Mouse (Mus musculus) midbrain, postnatal 0 days (tissue): ENCODE results near the gene Sarnp. TPM values are rescaled to one million over a fixed set of nuclear protein-coding genes. Genes with fewer than 3 reads are reported as not detected.

ENCODE experiments used
- ATAC-seq: fragments of 200-750 bp; cut with Nextera tagmentation; 2 replicates; pipeline ENCODE4 v1.8.0; 2017; ENCODE audit warnings: moderate number of reproducible peaks, mild to moderate bottlenecking, moderate TSS enrichment, moderate library complexity; ENCODE audit not compliant: low FRiP score
- DNase-seq: peaks from one replicate; pipeline ENCODE4 v3.0.0-alpha.2; 2015; ENCODE audit warnings: low spot score
- H3K27ac ChIP-seq: fragments of 300-500 bp; sonication (generic); 2 replicates; pipeline ENCODE4 v1.5.1; 2014; ENCODE audit warnings: low read depth, mild to moderate bottlenecking, low read length, mixed read lengths
- H3K27me3 ChIP-seq: fragments of 300-500 bp; sonication (generic); 2 replicates; pipeline ENCODE4 v1.6.1; 2014; ENCODE audit warnings: low read length, control low read depth, mixed read lengths; ENCODE audit not compliant: insufficient read depth
- H3K36me3 ChIP-seq: fragments of 300-500 bp; sonication (generic); 2 replicates; pipeline ENCODE4 v1.6.1; 2014; ENCODE audit warnings: low read length, control low read depth, mixed read lengths; ENCODE audit not compliant: insufficient read depth
- H3K4me1 ChIP-seq: fragments of 300-500 bp; sonication (generic); 2 replicates; pipeline ENCODE4 v1.6.1; 2014; ENCODE audit warnings: mild to moderate bottlenecking, control low read depth, antibody characterized with exemption, low read length, mixed read lengths; ENCODE audit not compliant: insufficient read depth
- H3K4me2 ChIP-seq: fragments of 300-500 bp; sonication (generic); 2 replicates; pipeline ENCODE4 v1.6.1; 2014; ENCODE audit warnings: low read depth, mild to moderate bottlenecking, low read length, mixed read lengths; ENCODE audit not compliant: poor library complexity, severe bottlenecking
- H3K4me3 ChIP-seq: fragments of 300-500 bp; sonication (generic); 2 replicates; pipeline ENCODE4 v1.5.1; 2014; ENCODE audit warnings: low read depth, mild to moderate bottlenecking, low read length, moderate library complexity
- H3K9ac ChIP-seq: fragments of 300-500 bp; sonication (generic); replicated peaks from 2 replicates; pipeline ENCODE4 v1.6.1; 2014; ENCODE audit warnings: mild to moderate bottlenecking, low read length, moderate library complexity, mixed read lengths; ENCODE audit not compliant: poor library complexity, severe bottlenecking
- H3K9me3 ChIP-seq: fragments of 300-500 bp; sonication (generic); 2 replicates; pipeline ENCODE4 v1.6.1; 2016; ENCODE audit warnings: low read length, control low read depth
- CTCF ChIP-seq: IDR thresholded peaks from 2 replicates; pipeline ENCODE4 v1.5.1; 2016; ENCODE audit warnings: antibody characterized with exemption, mild to moderate bottlenecking
- WGBS: fragments of 180-500 bp; shearing (Covaris S2); extraction: QIAGEN DNeasy Blood & Tissue Kit; methylation state at CpG from one replicate; pipeline ENCODE4 v1.1.7; 2014; 5-methylcytosine and 5-hydroxymethylcytosine counted together
- polyA plus RNA-seq: library from polyadenylated mRNA; unstranded; fragments of >200 nt; fragmentation: Nextera tagmentation; extraction: Ambion mirVana; gene quantifications from 2 replicates; pipeline ENCODE4 v1.2.1, GENCODE M21; 2015
- total RNA-seq: library from RNA; depleted of rRNA; stranded (reverse); fragments of >200 nt; gene quantifications from 2 replicates; pipeline ENCODE4 v1.2.3, GENCODE M21; 2014

Gene Sarnp
- total and polyA plus RNA-seq, 2 experiments from 2014 or later, result 36.8 to 120 TPM

DNA sequence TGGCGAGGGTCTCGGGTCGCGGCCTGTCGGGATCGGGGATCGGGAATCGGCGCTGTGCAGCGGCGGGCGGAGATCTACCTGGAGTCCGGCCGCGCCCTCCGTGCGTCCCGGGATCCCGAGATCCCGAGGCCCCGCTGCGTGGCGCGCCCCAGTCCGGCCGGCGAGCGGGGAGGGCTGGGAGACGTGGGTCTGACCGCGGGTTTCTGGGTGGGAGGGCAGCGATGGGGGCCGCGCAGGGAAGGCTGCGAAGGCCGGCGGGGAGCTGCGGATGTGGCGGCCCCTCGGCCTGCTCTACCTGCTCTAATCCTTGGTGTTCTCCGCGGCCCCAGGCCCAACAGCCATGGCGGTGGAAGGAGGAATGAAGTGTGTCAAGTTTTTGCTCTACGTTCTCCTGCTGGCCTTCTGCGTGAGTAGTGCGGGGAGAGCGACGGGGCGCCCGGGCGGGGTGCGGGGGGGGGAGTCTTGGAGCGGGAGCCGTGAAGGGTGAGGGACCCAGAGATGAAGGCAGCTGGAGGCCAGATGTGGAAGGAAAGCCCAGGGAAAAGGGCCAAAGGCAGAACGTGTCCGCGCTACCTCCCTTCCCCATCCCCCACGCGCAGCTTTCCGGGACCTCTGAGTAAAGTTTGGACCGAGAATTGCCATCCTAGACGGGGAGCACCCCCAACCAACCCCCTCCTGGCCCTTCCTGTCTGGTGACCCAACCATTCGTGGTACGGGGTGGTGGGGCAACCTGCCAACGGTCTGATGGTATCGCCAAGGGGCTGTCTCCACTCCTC, 93.1 kb downstream of the Sarnp start:
- H3K27me3 ChIP-seq, result no peaks in the 10 kb centered on the region
- WGBS, result 2% methylated on average over 49 of the region's 66 CpGs
- peak overlapping the region; percentile 83 for H3K4me3 ChIP-seq
- peak overlapping the region; percentile 77 for H3K9ac ChIP-seq
- no peaks in the 10 kb centered on the region for H3K9me3 ChIP-seq
- no peak for TF ChIP-seq CTCF
- DNase-seq (peak; percentile 76), ATAC-seq (peak; percentile 52)
- peaks cover 5% of the 10 kb centered on the region; the same call in 1 of the 2 replicates for H3K4me1 ChIP-seq
- H3K27ac ChIP-seq, result peak overlapping the region; percentile 68
- peak overlapping the region; percentile 73 for H3K4me2 ChIP-seq
- no peaks in the 10 kb centered on the region for H3K36me3 ChIP-seq

DNA sequence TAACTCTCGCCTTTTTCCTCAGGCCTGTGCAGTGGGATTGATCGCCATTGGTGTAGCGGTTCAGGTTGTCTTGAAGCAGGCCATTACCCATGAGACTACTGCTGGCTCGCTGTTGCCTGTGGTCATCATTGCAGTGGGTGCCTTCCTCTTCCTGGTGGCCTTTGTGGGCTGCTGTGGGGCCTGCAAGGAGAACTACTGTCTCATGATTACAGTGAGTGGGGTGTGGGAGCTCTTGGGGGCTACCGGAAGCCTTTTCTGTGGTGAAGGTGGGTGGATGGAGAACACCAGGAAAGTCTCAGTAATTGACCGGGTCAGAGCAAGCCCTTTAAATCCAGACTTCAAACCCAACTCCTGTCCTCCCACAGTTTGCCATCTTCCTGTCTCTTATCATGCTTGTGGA, 94.3 kb downstream of the Sarnp start:
- peaks cover 5% of the 10 kb centered on the region; the same call in 1 of the 2 replicates for H3K4me1 ChIP-seq
- ATAC-seq (no peak), DNase-seq (no peak)
- no peaks in the 10 kb centered on the region for H3K36me3 ChIP-seq
- H3K9ac ChIP-seq, result no peak overlapping the region
- H3K9me3 ChIP-seq, result no peaks in the 10 kb centered on the region
- peak overlapping the region; percentile 73; the same call in 1 of the 2 replicates for H3K4me2 ChIP-seq
- no peaks in the 10 kb centered on the region for H3K27me3 ChIP-seq
- no peak overlapping the region for H3K4me3 ChIP-seq
- 90% methylated on average over 6 of the region's 6 CpGs for WGBS
- H3K27ac ChIP-seq, result no peak overlapping the region
- no peak for TF ChIP-seq CTCF

- TF ChIP-seq CTCF, result no peak
- Histone ChIP-seq H3K4me2 (no peak overlapping the region), H3K36me3 (no peaks in the 10 kb centered on the region), H3K9ac (no peak overlapping the region), H3K4me3 (no peak overlapping the region), H3K9me3 (no peaks in the 10 kb centered on the region), H3K27me3 (no peaks in the 10 kb centered on the region), H3K27ac (no peak overlapping the region), H3K4me1 (peaks cover 5% of the 10 kb centered on the region; the same call in 1 of the 2 replicates)
- no peak for DNase-seq
- 82% methylated on average over 4 of the region's 4 CpGs for WGBS
- ATAC-seq, result no peak
Observed at GRCm38 (mm10) chr10:128912268-128912667, 95.1 kb downstream of the Sarnp start.

GRCm38 (mm10) chr10:128912791-128913190, 95.7 kb downstream of the Sarnp start:
- ATAC-seq (no peak), DNase-seq (no peak)
- Histone ChIP-seq H3K36me3 (no peaks in the 10 kb centered on the region; the same call in 1 of the 2 replicates), H3K27ac (no peak overlapping the region), H3K4me2 (no peak overlapping the region), H3K4me1 (peaks cover 5% of the 10 kb centered on the region; the same call in 1 of the 2 replicates), H3K27me3 (no peaks in the 10 kb centered on the region), H3K9ac (no peak overlapping the region), H3K9me3 (no peaks in the 10 kb centered on the region), H3K4me3 (no peak overlapping the region)
- TF ChIP-seq CTCF, result no peak
- 89% methylated on average over 4 of the region's 4 CpGs for WGBS

DNA sequence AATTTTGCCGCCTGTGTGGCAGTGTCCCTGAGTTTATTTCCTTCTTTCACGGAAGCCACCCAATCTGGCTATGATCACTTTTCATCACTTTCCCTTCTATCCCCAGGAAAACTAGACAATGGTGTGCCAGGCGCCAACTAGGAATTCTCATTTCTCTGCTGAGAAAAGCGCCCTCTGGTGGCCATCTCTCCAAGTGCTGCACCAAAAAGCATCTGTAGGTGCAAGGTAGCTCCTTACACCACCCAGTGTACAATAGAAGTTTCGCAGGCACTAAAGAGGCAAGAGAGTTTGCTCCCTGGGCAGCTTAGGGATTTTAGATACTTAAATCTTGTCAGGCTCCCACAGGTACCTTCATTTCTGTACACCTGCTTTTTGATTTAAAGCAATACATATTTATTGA, 96.1 kb downstream of the Sarnp start:
- Histone ChIP-seq H3K27ac (no peak overlapping the region), H3K27me3 (no peaks in the 10 kb centered on the region), H3K9ac (no peak overlapping the region), H3K9me3 (no peaks in the 10 kb centered on the region), H3K4me2 (no peak overlapping the region), H3K4me3 (no peak overlapping the region), H3K36me3 (no peaks in the 10 kb centered on the region; the same call in 1 of the 2 replicates), H3K4me1 (peaks cover 5% of the 10 kb centered on the region; the same call in 1 of the 2 replicates)
- TF ChIP-seq CTCF, result peak; percentile 99
- DNase-seq, result peak; percentile 95
- WGBS, result 9% methylated on average over 5 of the region's 5 CpGs
- peak; percentile 35 for ATAC-seq

GRCm38 (mm10) chr10:128913696-128914095, 96.6 kb downstream of the Sarnp start:
- H3K36me3 ChIP-seq, result no peaks in the 10 kb centered on the region; the same call in 1 of the 2 replicates
- H3K4me1 ChIP-seq, result peaks cover 5% of the 10 kb centered on the region; the same call in 1 of the 2 replicates
- DNase-seq (no peak), ATAC-seq (no peak)
- H3K9ac ChIP-seq, result no peak overlapping the region
- no peak overlapping the region for H3K4me2 ChIP-seq
- H3K27me3 ChIP-seq, result no peaks in the 10 kb centered on the region
- 85% methylated on average over 12 of the region's 12 CpGs for WGBS
- H3K9me3 ChIP-seq, result no peaks in the 10 kb centered on the region
- TF ChIP-seq CTCF, result no peak
- H3K27ac ChIP-seq, result no peak overlapping the region
- H3K4me3 ChIP-seq, result no peak overlapping the region
